Mouse (Mus musculus) stomach, embryonic 16.5 days (tissue): ENCODE results near the gene Gm17334. TPM values are rescaled to one million over a fixed set of nuclear protein-coding genes. Genes with fewer than 3 reads are reported as not detected.
A peak's percentile ranks its signal among the peaks of the same experiment; 100 is the strongest.

ENCODE experiments used
- ATAC-seq: fragments of 200-750 bp; cut with Nextera tagmentation; 2 replicates; pipeline ENCODE4 v1.8.0; 2017; ENCODE audit warnings: moderate number of reproducible peaks, moderate TSS enrichment; ENCODE audit not compliant: insufficient read depth, low FRiP score
- H3K27ac ChIP-seq: fragments of 300-500 bp; sonication (generic); 2 replicates; pipeline ENCODE4 v1.5.1; 2014; ENCODE audit warnings: low read length
- H3K27me3 ChIP-seq: fragments of 300-500 bp; sonication (generic); 2 replicates; pipeline ENCODE4 v1.6.1; 2014; ENCODE audit warnings: low read length, control low read depth, mixed read lengths; ENCODE audit not compliant: control insufficient read depth, insufficient read depth
- H3K36me3 ChIP-seq: fragments of 300-500 bp; sonication (generic); 2 replicates; pipeline ENCODE4 v1.6.1; 2014; ENCODE audit warnings: low read length; ENCODE audit not compliant: control insufficient read depth, insufficient read depth
- H3K4me1 ChIP-seq: fragments of 300-500 bp; sonication (generic); 2 replicates; pipeline ENCODE4 v1.6.1; 2014; ENCODE audit warnings: low read length, control low read depth, mixed read lengths; ENCODE audit not compliant: control insufficient read depth, insufficient read depth
- H3K4me2 ChIP-seq: fragments of 300-500 bp; sonication (generic); 2 replicates; pipeline ENCODE4 v1.6.1; 2014; ENCODE audit warnings: low read depth, low read length, mixed read lengths
- H3K4me3 ChIP-seq: fragments of 300-500 bp; sonication (generic); replicated peaks from 2 replicates; pipeline ENCODE4 v1.5.1; 2014; ENCODE audit warnings: mild to moderate bottlenecking, low read length
- H3K9ac ChIP-seq: fragments of 300-500 bp; sonication (generic); 2 replicates; pipeline ENCODE4 v1.6.1; 2014; ENCODE audit warnings: low read length
- H3K9me3 ChIP-seq: fragments of 300-500 bp; sonication (generic); replicated peaks from 2 replicates; pipeline ENCODE4 v1.6.1; 2016; ENCODE audit warnings: low read length, control low read depth; ENCODE audit not compliant: control insufficient read depth
- WGBS: fragments of 180-500 bp; shearing (Covaris S2); extraction: QIAGEN DNeasy Blood & Tissue Kit; methylation state at CpG from one replicate; pipeline ENCODE4 v1.1.7; 2014; 5-methylcytosine and 5-hydroxymethylcytosine counted together
- polyA plus RNA-seq: library from polyadenylated mRNA; unstranded; fragments of >200 nt; fragmentation: Nextera tagmentation; extraction: Ambion mirVana; gene quantifications from 2 replicates; pipeline ENCODE4 v1.2.1, GENCODE M21; 2015

Gene Gm17334
- polyA plus RNA-seq, 1 experiment from 2014 or later = not detected

GRCm38 (mm10) chr11:53800975-53801374, 28.0 kb upstream of the Gm17334 start:
- H3K9ac ChIP-seq = no peak overlapping the region
- H3K4me1 ChIP-seq = peaks cover 23% of the 10 kb centered on the region
- no peak overlapping the region for H3K4me2 ChIP-seq
- ATAC-seq = no peak
- WGBS = 82% methylated on average over 5 of the region's 5 CpGs
- no peak overlapping the region for H3K4me3 ChIP-seq
- no peaks in the 10 kb centered on the region for H3K9me3 ChIP-seq
- no peaks in the 10 kb centered on the region for H3K27me3 ChIP-seq
- H3K36me3 ChIP-seq = no peaks in the 10 kb centered on the region
- no peak overlapping the region for H3K27ac ChIP-seq

GRCm38 (mm10) chr11:53800036-53800435, 27.0 kb upstream of the Gm17334 start:
- H3K9me3 ChIP-seq = no peaks in the 10 kb centered on the region
- 45% methylated on average over 4 of the region's 4 CpGs for WGBS

GRCm38 (mm10) chr11:53798041-53798711, 25.2 kb upstream of the Gm17334 start:
- Histone ChIP-seq H3K36me3 (no peaks in the 10 kb centered on the region), H3K4me2 (no peak overlapping the region), H3K4me3 (no peak overlapping the region), H3K27me3 (no peaks in the 10 kb centered on the region), H3K27ac (no peak overlapping the region), H3K9me3 (no peaks in the 10 kb centered on the region), H3K9ac (no peak overlapping the region), H3K4me1 (peaks cover 43% of the 10 kb centered on the region)
- no peak for ATAC-seq
- 87% methylated on average over 10 of the region's 10 CpGs for WGBS

More at GRCm38 (mm10) chr11:53800036-53800435, 27.0 kb upstream of the Gm17334 start:
- ATAC-seq = no peak
- H3K4me2 ChIP-seq = no peak overlapping the region
- H3K27ac ChIP-seq = no peak overlapping the region
- H3K4me3 ChIP-seq = no peak overlapping the region
- H3K4me1 ChIP-seq = peaks cover 29% of the 10 kb centered on the region
- no peaks in the 10 kb centered on the region for H3K27me3 ChIP-seq
- H3K36me3 ChIP-seq = no peaks in the 10 kb centered on the region
- no peak overlapping the region for H3K9ac ChIP-seq

GRCm38 (mm10) chr11:53797386-53797920, 24.5 kb upstream of the Gm17334 start:
- peak overlapping the region; percentile 47 for H3K27ac ChIP-seq
- WGBS = 45% methylated on average over 6 of the region's 6 CpGs
- no peak; the same call in 1 of the 2 replicates for ATAC-seq

GRCm38 (mm10) chr11:53796409-53797151, 23.6 kb upstream of the Gm17334 start:
- Histone ChIP-seq H3K4me3 (no peak overlapping the region), H3K4me2 (peak overlapping the region; percentile 39), H3K27ac (peak overlapping the region; percentile 47), H3K9me3 (no peaks in the 10 kb centered on the region; the same call in 1 of the 2 replicates), H3K4me1 (peaks cover 43% of the 10 kb centered on the region), H3K36me3 (no peaks in the 10 kb centered on the region), H3K9ac (0 out of 2 replicates have a peak overlapping the region, but pooled peaks have one; percentile 28), H3K27me3 (no peaks in the 10 kb centered on the region)
- WGBS = 39% methylated on average over 12 of the region's 12 CpGs
- ATAC-seq = no peak

More at GRCm38 (mm10) chr11:53797386-53797920, 24.5 kb upstream of the Gm17334 start:
- Histone ChIP-seq H3K27me3 (no peaks in the 10 kb centered on the region), H3K9ac (no peak overlapping the region), H3K4me3 (no peak overlapping the region), H3K4me1 (peaks cover 43% of the 10 kb centered on the region), H3K9me3 (no peaks in the 10 kb centered on the region; the same call in 1 of the 2 replicates), H3K36me3 (no peaks in the 10 kb centered on the region), H3K4me2 (no peak overlapping the region; the same call in 1 of the 2 replicates)

- H3K4me1 ChIP-seq = peaks cover 43% of the 10 kb centered on the region
- no peak overlapping the region for H3K9ac ChIP-seq
- 58% methylated on average over 8 of the region's 8 CpGs for whole genome bisulfite sequencing
- H3K9me3 ChIP-seq = no peaks in the 10 kb centered on the region; the same call in 1 of the 2 replicates
- H3K27me3 ChIP-seq = no peaks in the 10 kb centered on the region
- no peaks in the 10 kb centered on the region for H3K36me3 ChIP-seq
- no peak for ATAC-seq
- H3K4me2 ChIP-seq = no peak overlapping the region
- no peak overlapping the region for H3K4me3 ChIP-seq
- H3K27ac ChIP-seq = peak overlapping the region; percentile 47; the same call in 1 of the 2 replicates
These were observed 22.8 kb upstream of the Gm17334 start for GRCm38 (mm10) chr11:53795813-53796212.

- Histone ChIP-seq H3K36me3 (no peaks in the 10 kb centered on the region), H3K4me3 (no peak overlapping the region), H3K4me2 (peak overlapping the region; percentile 16), H3K4me1 (peaks cover 43% of the 10 kb centered on the region), H3K27me3 (no peaks in the 10 kb centered on the region), H3K9me3 (no peaks in the 10 kb centered on the region; the same call in 1 of the 2 replicates), H3K27ac (peak overlapping the region; percentile 47), H3K9ac (0 out of 2 replicates have a peak overlapping the region, but pooled peaks have one; percentile 2)
- ATAC-seq = peak; percentile 57
- WGBS = 29% methylated on average over 25 of the region's 25 CpGs
These were observed 21.9 kb upstream of the Gm17334 start for GRCm38 (mm10) chr11:53794671-53795557.

- WGBS = 60% methylated on average over 3 of the region's 3 CpGs
- H3K4me1 ChIP-seq = peaks cover 43% of the 10 kb centered on the region
- H3K36me3 ChIP-seq = no peaks in the 10 kb centered on the region
- H3K4me2 ChIP-seq = no peak overlapping the region
- no peak for ATAC-seq
- no peak overlapping the region for H3K9ac ChIP-seq
- peak overlapping the region; percentile 47 for H3K27ac ChIP-seq
- no peaks in the 10 kb centered on the region for H3K27me3 ChIP-seq
- H3K9me3 ChIP-seq = no peaks in the 10 kb centered on the region; the same call in 1 of the 2 replicates
- no peak overlapping the region for H3K4me3 ChIP-seq
These were observed 21.0 kb upstream of the Gm17334 start for GRCm38 (mm10) chr11:53794015-53794414.
